Mouse (Mus musculus): ENCODE data around the gene Mtcl1. TPM values are rescaled to one million over a fixed set of nuclear protein-coding genes. Genes with fewer than 3 reads are reported as not detected.

The Mtcl1 gene
- polyA plus RNA-seq, 1 experiment from 2014 or later: 1.1 TPM

GRCm38 (mm10) chr17:66381338-66381737 lies 68.2 kb downstream of the Mtcl1 start:
- Histone ChIP-seq H3K9me3 (ENCODE audit: control insufficient read depth, low read length) (no peaks in the 10 kb centered on the region), H3K4me3 (ENCODE audit: control insufficient read depth in 1 of 2, insufficient read depth in 1 of 2, low read depth in 1 of 2, low read length in 2 of 2) (no peak overlapping the region), H3K27ac (replicated peaks in 1 of 2; ENCODE audit: control insufficient read depth in 1 of 2, insufficient read depth in 1 of 2, low read depth in 2 of 2, low read length in 2 of 2) (no peak overlapping the region), H3K4me2 (ENCODE audit: low read length) (no peak overlapping the region), H3K4me1 (ENCODE audit: control insufficient read depth in 2 of 2, insufficient read depth in 2 of 2, low read length in 2 of 2) (no peaks in the 10 kb centered on the region), H3K36me3 (ENCODE audit: control insufficient read depth, insufficient read depth, low read length) (no peaks in the 10 kb centered on the region), H3K27me3 (ENCODE audit: control insufficient read depth, insufficient read depth, low read length) (no peaks in the 10 kb centered on the region), H3K9ac (ENCODE audit: low read length) (no peak overlapping the region)
- no peak for ATAC-seq (ENCODE audit: insufficient number of reproducible peaks, insufficient read depth, low FRiP score, low read depth)
- 70% methylated on average over 6 of the region's 6 CpGs for whole genome bisulfite sequencing

GRCm38 (mm10) chr17:66379900-66380857 lies 69.4 kb downstream of the Mtcl1 start:
- ATAC-seq (ENCODE audit: insufficient number of reproducible peaks, insufficient read depth, low FRiP score, low read depth): no peak
- Histone ChIP-seq H3K9me3 (ENCODE audit: control insufficient read depth, low read length) (no peaks in the 10 kb centered on the region), H3K27me3 (ENCODE audit: control insufficient read depth, insufficient read depth, low read length) (no peaks in the 10 kb centered on the region), H3K27ac (replicated peaks in 1 of 2; ENCODE audit: control insufficient read depth in 1 of 2, insufficient read depth in 1 of 2, low read depth in 2 of 2, low read length in 2 of 2) (no peak overlapping the region), H3K4me1 (ENCODE audit: control insufficient read depth in 2 of 2, insufficient read depth in 2 of 2, low read length in 2 of 2) (peaks cover 0 to under 1% of the 10 kb centered on the region in 2 experiments; a peak in 1 of 4 replicates), H3K4me3 (ENCODE audit: control insufficient read depth in 1 of 2, insufficient read depth in 1 of 2, low read depth in 1 of 2, low read length in 2 of 2) (no peak overlapping the region), H3K36me3 (ENCODE audit: control insufficient read depth, insufficient read depth, low read length) (no peaks in the 10 kb centered on the region), H3K4me2 (ENCODE audit: low read length) (no peak overlapping the region), H3K9ac (ENCODE audit: low read length) (no peak overlapping the region)
- WGBS: 90% methylated on average over 22 of the region's 22 CpGs

GRCm38 (mm10) chr17:66379308-66379707 lies 70.2 kb downstream of the Mtcl1 start:
- Histone ChIP-seq H3K27me3 (ENCODE audit: control insufficient read depth, insufficient read depth, low read length) (no peaks in the 10 kb centered on the region), H3K4me2 (ENCODE audit: low read length) (no peak overlapping the region), H3K4me3 (ENCODE audit: control insufficient read depth in 1 of 2, insufficient read depth in 1 of 2, low read depth in 1 of 2, low read length in 2 of 2) (no peak overlapping the region), H3K4me1 (ENCODE audit: control insufficient read depth in 2 of 2, insufficient read depth in 2 of 2, low read length in 2 of 2) (peaks cover 7 to 9% of the 10 kb centered on the region in 2 experiments), H3K9ac (ENCODE audit: low read length) (no peak overlapping the region), H3K36me3 (ENCODE audit: control insufficient read depth, insufficient read depth, low read length) (no peaks in the 10 kb centered on the region), H3K27ac (replicated peaks in 1 of 2; ENCODE audit: control insufficient read depth in 1 of 2, insufficient read depth in 1 of 2, low read depth in 2 of 2, low read length in 2 of 2) (no peak overlapping the region), H3K9me3 (ENCODE audit: control insufficient read depth, low read length) (no peaks in the 10 kb centered on the region)
- no peak for ATAC-seq (ENCODE audit: insufficient number of reproducible peaks, insufficient read depth, low FRiP score, low read depth)
- 94% methylated on average over 24 of the region's 24 CpGs for WGBS

GRCm38 (mm10) chr17:66378127-66378526 lies 71.4 kb downstream of the Mtcl1 start:
- no peak overlapping the region for H3K9ac ChIP-seq (ENCODE audit: low read length)
- H3K4me1 ChIP-seq (ENCODE audit: control insufficient read depth in 2 of 2, insufficient read depth in 2 of 2, low read length in 2 of 2): peaks cover 7 to 11% of the 10 kb centered on the region in 2 experiments
- no peak overlapping the region for H3K4me2 ChIP-seq (ENCODE audit: low read length)
- no peak overlapping the region for H3K27ac ChIP-seq (replicated peaks in 1 of 2; ENCODE audit: control insufficient read depth in 1 of 2, insufficient read depth in 1 of 2, low read depth in 2 of 2, low read length in 2 of 2)
- no peak for ATAC-seq (ENCODE audit: insufficient number of reproducible peaks, insufficient read depth, low FRiP score, low read depth)
- 84% methylated on average over 17 of the region's 17 CpGs for WGBS
- H3K36me3 ChIP-seq (ENCODE audit: control insufficient read depth, insufficient read depth, low read length): no peaks in the 10 kb centered on the region
- no peaks in the 10 kb centered on the region for H3K27me3 ChIP-seq (ENCODE audit: control insufficient read depth, insufficient read depth, low read length)
- no peaks in the 10 kb centered on the region for H3K9me3 ChIP-seq (ENCODE audit: control insufficient read depth, low read length)
- H3K4me3 ChIP-seq (ENCODE audit: control insufficient read depth in 1 of 2, insufficient read depth in 1 of 2, low read depth in 1 of 2, low read length in 2 of 2): no peak overlapping the region

GRCm38 (mm10) chr17:66374633-66375272 lies 74.8 kb downstream of the Mtcl1 start:
- WGBS: 34% methylated on average over 14 of the region's 14 CpGs

GRCm38 (mm10) chr17:66370867-66371266 lies 78.7 kb downstream of the Mtcl1 start:
- Histone ChIP-seq H3K4me1 (ENCODE audit: control insufficient read depth in 2 of 2, insufficient read depth in 2 of 2, low read length in 2 of 2) (peaks cover 7 to 11% of the 10 kb centered on the region in 2 experiments), H3K4me3 (ENCODE audit: control insufficient read depth in 1 of 2, insufficient read depth in 1 of 2, low read depth in 1 of 2, low read length in 2 of 2) (no peak overlapping the region), H3K36me3 (ENCODE audit: control insufficient read depth, insufficient read depth, low read length) (no peaks in the 10 kb centered on the region), H3K9me3 (ENCODE audit: control insufficient read depth, low read length) (no peaks in the 10 kb centered on the region), H3K4me2 (ENCODE audit: low read length) (no peak overlapping the region), H3K27me3 (ENCODE audit: control insufficient read depth, insufficient read depth, low read length) (no peaks in the 10 kb centered on the region), H3K27ac (replicated peaks in 1 of 2; ENCODE audit: control insufficient read depth in 1 of 2, insufficient read depth in 1 of 2, low read depth in 2 of 2, low read length in 2 of 2) (no peak overlapping the region), H3K9ac (ENCODE audit: low read length) (no peak overlapping the region)
- 80% methylated on average over 9 of the region's 9 CpGs for WGBS
- ATAC-seq (ENCODE audit: insufficient number of reproducible peaks, insufficient read depth, low FRiP score, low read depth): no peak

More at GRCm38 (mm10) chr17:66374633-66375272, 74.8 kb downstream of the Mtcl1 start:
- Histone ChIP-seq H3K27ac (replicated peaks in 1 of 2; ENCODE audit: control insufficient read depth in 1 of 2, insufficient read depth in 1 of 2, low read depth in 2 of 2, low read length in 2 of 2) (no peak overlapping the region), H3K27me3 (ENCODE audit: control insufficient read depth, insufficient read depth, low read length) (no peaks in the 10 kb centered on the region), H3K36me3 (ENCODE audit: control insufficient read depth, insufficient read depth, low read length) (no peaks in the 10 kb centered on the region), H3K9ac (ENCODE audit: low read length) (no peak overlapping the region; the same call in 1 of the 2 replicates), H3K4me2 (ENCODE audit: low read length) (peak overlapping the region; percentile 42), H3K9me3 (ENCODE audit: control insufficient read depth, low read length) (no peaks in the 10 kb centered on the region), H3K4me1 (ENCODE audit: control insufficient read depth in 2 of 2, insufficient read depth in 2 of 2, low read length in 2 of 2) (peaks cover 7 to 11% of the 10 kb centered on the region in 2 experiments), H3K4me3 (ENCODE audit: control insufficient read depth in 1 of 2, insufficient read depth in 1 of 2, low read depth in 1 of 2, low read length in 2 of 2) (no peak overlapping the region)
- no peak for ATAC-seq (ENCODE audit: insufficient number of reproducible peaks, insufficient read depth, low FRiP score, low read depth)

- 64% methylated on average over 6 of the region's 6 CpGs for WGBS
- H3K27me3 ChIP-seq (ENCODE audit: control insufficient read depth, insufficient read depth, low read length): no peaks in the 10 kb centered on the region
- ATAC-seq (ENCODE audit: insufficient number of reproducible peaks, insufficient read depth, low FRiP score, low read depth): no peak
Measured at GRCm38 (mm10) chr17:66369777-66370176, 79.8 kb downstream of the Mtcl1 start.

More at GRCm38 (mm10) chr17:66369777-66370176, 79.8 kb downstream of the Mtcl1 start:
- H3K36me3 ChIP-seq (ENCODE audit: control insufficient read depth, insufficient read depth, low read length): no peaks in the 10 kb centered on the region
- H3K9me3 ChIP-seq (ENCODE audit: control insufficient read depth, low read length): no peaks in the 10 kb centered on the region
- peaks cover 3 to 7% of the 10 kb centered on the region in 2 experiments for H3K4me1 ChIP-seq (ENCODE audit: control insufficient read depth in 2 of 2, insufficient read depth in 2 of 2, low read length in 2 of 2)
- no peak overlapping the region for H3K9ac ChIP-seq (ENCODE audit: low read length)
- no peak overlapping the region for H3K27ac ChIP-seq (replicated peaks in 1 of 2; ENCODE audit: control insufficient read depth in 1 of 2, insufficient read depth in 1 of 2, low read depth in 2 of 2, low read length in 2 of 2)
- no peak overlapping the region for H3K4me3 ChIP-seq (ENCODE audit: control insufficient read depth in 1 of 2, insufficient read depth in 1 of 2, low read depth in 1 of 2, low read length in 2 of 2)
- no peak overlapping the region for H3K4me2 ChIP-seq (ENCODE audit: low read length)

Data from heart, embryonic 14.5 days (tissue).